Mouse (Mus musculus) adrenal gland, postnatal 36 days (tissue): ENCODE measurements around the gene Pdzd7. TPM values are rescaled to one million over a fixed set of nuclear protein-coding genes. Genes with fewer than 3 reads are reported as not detected.

ENCODE experiments used
- DNase-seq, 2 experiments: peaks; one replicate each; pipeline ENCODE4 v3.0.0; 2021; ENCODE audit warnings: mixed read lengths in 1 of 2
- total RNA-seq, 2 experiments: library from RNA; stranded (reverse); gene quantifications; 2 replicates each; pipeline ENCODE4 v1.2.3; 2021

Gene Pdzd7
- total RNA-seq, 2 experiments from 2014 or later = 0.13 to 0.23 TPM

DNA sequence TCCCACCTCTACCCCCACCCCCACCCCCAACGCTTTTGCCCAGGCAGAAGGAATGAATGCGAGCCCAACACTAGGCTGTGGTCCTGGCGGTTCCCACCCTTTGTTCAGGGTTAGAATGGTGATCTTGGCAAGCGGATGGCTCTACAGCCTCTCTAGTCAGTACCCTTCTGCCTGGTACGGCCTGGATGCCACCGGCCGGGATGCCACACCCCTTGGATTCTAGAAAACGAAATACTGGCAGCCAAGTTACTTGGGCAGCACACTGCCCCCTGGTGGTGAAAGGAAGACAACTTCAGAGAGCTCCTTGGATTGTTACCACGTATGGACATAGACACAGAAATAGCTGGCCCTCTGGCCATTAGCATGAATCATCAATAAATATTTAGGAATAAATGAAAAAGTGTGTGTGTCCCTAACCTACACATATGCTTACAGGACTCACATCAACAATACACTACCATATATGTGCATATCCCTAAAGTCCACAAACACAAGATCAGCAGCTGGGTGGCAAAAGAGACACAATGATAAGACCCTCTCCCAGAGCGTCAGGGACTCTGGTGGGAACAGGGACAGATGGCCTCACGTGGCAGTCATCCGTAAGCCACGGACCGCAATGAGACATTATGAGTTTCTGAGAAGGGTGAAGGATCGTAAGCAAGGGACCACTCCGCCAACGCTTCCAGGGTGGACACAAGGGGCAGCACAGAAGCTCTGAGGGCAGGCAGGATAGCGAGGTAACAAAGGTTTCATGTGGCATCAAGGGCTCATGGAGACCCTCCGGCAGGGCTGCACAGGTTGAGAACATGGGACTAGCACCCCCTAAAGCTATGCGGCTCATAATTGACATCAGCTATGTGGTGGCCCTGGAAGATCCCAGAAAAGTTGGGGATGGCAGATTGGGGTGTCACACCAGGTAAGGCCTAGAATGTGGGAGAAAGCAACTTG, 14.5 kb downstream of the Pdzd7 start:
- peak; percentile 82 to 90 for DNase-seq

DNA sequence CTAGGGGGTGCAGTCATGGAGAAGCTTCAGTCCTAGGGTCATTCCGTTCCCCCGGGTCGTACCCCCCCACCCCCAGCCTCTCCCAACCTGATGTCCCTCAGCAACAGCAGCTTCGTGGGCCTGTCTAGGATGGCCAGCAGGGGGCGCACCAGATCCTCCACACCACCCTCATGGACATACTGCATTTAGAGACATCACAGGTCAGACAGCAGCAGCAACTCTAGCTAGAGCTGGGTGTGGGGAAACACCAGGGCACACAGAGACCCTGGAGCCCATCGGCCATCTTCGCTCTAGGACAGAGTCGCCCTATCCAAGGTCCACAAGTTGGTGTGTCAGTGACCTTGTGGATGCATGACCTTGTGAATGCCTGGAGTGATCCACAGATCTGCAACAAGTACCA, 15.4 kb downstream of the Pdzd7 start:
- DNase-seq = peak; percentile 72 to 81

DNA sequence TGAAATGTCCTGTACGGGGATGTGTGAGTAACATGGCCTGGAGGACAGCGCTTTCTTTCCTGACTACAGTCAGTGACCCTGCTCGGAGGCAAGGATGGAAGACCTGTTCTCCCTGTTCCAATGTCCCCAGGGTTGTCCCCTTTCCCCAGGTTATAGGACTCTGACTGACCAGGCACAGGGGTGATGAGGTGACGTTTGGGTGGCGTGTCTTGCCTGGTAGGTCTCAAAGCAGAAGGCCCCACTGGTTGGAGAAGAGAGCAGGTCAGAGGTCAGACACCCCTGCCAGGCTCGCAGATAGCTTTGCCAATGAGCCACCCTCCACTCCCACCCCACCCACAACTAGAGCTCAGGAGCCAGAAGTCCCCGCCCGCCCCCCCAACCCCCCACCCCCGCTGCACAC, 15.9 kb downstream of the Pdzd7 start:
- DNase-seq = no peak

GRCm38 (mm10) chr19:45028746-45029145, 16.8 kb downstream of the Pdzd7 start:
- no peak for DNase-seq

- DNase-seq = no peak
Measured at GRCm38 (mm10) chr19:45027848-45028247, 17.7 kb downstream of the Pdzd7 start.

DNA sequence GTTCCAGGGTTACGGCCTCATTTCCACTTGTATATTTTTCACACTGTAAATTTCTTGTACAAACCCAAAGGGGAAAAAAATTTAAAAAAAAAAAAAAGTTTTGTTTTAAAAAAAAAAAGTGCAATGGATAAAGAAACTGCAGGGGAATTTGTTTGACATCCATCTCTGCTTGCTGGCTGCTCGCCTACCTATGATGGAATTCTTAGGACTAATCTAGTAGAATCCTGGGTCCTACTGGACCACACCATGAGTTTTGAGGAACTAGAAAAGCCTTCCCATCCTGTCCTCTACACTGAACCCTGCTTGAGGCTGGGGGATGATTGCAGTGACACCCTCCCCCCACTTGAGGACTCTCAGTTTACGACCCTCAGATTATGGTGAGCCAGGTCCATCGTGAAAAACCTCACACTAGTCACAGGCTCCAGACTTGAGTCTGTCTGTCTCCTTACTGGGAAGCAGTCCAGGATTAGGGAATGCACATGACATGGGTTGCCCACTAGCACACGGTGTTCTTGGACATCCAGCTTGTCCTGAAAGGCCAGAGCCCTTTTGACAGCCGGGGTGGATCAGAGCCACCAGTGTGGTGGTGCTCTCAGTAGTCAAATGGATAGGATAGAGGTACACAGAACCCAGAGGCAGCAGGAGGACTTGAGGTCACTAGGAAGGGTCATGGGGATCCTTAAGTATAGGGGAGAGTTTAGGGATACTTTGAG, 18.4 kb downstream of the Pdzd7 start:
- no peak for DNase-seq

- DNase-seq = no peak
Measured at GRCm38 (mm10) chr19:45025937-45026568, 19.5 kb downstream of the Pdzd7 start.

DNA sequence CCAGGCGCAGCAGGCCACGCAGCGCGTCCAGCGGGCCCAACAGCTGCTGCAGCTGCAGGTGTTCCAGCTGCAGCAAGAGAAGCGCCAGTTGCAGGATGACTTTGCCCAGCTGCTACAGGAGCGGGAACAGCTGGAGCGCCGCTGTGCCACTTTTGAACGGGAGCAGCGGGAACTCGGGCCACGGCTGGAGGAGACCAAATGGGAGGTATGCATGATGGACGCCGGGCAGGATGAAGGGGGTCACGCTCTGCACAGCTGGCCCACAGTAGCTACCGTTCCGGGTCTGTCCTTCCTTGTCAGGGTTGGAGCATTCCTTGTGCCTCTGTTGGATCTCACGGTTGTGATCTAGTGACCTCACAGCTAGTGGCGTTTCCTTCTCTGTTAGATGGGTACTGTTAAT, 20.7 kb downstream of the Pdzd7 start:
- DNase-seq = no peak

GRCm38 (mm10) chr19:45023993-45024392, 21.5 kb downstream of the Pdzd7 start:
- DNase-seq = no peak

- DNase-seq = no peak
Measured at GRCm38 (mm10) chr19:45021362-45021761, 24.2 kb downstream of the Pdzd7 start.

GRCm38 (mm10) chr19:45020348-45020747, 25.2 kb downstream of the Pdzd7 start:
- peak; percentile 85 to 86 for DNase-seq

DNA sequence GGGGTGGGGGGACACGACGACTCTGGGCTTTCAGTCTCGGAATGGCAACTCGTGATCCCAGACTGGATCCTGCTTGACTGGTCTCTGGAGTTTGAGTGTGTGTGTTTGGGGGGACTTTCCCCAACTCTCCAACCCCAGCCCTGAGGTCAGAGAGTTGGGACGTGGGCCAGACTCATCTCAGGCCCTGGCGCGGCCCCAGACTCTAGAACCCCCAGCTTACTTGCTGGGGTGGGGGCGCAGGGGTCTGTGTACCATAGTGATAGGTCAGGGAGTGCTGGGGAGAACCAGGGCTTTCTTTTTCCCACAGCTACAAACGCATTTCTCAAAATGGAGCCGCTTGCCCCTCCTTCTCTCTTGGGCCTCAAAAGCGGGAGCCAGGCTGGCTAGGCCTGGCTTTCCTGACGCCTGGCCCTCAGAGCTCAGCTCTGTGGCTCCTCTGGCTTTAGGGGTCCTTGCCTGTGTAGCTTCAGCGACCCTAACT, 27.1 kb downstream of the Pdzd7 start:
- DNase-seq = peak in 1 of 2 experiments; percentile 49

- peak; percentile 95 to 96 for DNase-seq
Measured at GRCm38 (mm10) chr19:45017909-45018308, 27.6 kb downstream of the Pdzd7 start.

DNA sequence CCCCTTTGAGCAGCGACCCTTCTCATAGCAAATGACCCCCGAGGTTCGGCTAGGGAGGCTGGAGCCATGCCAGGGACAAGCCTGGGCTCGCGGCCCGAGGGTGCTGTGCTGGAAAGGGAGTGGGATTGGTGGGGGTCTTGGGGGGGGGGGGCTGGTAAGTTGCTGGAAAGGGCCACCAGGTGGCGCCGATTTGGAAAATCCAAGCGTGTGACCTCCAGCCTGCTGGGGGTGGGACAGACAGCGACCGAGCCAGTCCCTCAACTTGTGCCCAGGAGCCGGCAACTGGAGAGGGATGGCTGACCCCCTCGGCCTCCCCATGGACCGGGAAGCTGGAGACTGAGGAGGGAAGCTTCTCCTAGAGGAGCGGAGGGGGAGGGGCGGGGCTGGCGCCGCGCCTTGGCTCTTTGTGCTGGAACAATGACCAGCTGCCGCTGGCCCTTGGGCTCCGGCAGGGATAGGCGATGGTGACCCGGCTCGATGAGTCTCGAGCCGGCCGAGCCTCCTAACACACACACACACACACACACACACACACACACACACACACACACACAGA, 28.2 kb downstream of the Pdzd7 start:
- DNase-seq = peak; percentile 81 to 87

- peak; percentile 87 to 90 for DNase-seq
Measured at GRCm38 (mm10) chr19:45016341-45017215, 28.9 kb downstream of the Pdzd7 start.

DNA sequence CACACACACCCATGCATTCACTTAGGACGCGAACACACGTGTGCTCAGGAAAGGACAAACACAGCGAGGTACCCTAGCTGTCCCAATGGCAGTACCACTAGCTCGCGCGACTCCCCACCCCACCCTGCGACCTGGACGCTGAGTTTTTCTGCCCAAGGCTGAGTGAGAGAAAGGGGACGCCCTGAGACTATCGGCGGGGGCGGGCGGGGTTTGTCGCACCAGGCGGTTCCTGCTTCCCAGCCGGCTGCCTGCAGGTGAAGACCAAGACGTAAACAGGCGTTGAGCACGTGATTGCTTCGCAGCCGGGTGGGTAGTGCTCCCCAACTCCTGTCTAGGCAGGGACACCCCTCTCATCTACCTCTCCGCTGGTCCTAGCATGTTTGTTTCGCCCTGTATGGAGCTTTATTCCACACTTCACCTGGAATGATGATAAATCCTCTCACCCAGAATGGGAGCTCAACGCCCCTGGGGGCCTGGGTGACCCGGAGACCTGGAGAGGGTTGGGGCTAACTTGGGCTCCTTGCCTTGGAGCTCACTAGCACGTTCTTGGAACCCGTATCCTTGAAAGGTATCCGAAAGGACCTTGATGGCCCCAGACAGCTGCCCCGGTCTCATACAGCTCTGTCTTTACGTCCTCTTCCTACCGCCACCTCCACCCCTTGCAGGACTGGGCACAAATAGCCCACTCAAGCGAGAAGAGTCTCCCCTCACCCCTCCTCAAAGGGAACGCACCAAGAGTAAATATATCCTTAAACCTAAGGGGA, 29.8 kb downstream of the Pdzd7 start:
- DNase-seq = peak; percentile 74 to 85

DNA sequence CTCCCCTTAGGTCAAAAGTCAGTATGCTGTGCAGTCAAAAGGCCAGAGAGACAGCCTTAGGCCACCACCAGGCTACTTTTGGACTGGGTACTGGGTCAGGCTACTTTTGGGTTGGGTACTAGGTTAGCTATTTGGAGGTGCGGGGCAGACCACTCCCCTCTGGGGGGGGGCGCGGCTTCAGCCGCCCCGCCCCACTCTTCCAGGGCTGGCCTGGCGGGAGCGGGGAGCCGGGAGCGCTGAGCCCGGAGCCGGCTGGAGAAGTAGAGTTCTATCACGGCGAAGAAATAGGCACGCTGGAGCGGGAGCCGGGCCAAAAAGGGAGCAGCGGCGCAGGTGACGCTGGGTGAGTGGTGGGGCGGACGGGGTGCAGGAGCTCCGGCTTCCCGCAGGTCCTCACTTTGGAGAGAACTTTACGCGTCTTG, 30.5 kb downstream of the Pdzd7 start:
- DNase-seq = peak; percentile 76 to 89

DNA sequence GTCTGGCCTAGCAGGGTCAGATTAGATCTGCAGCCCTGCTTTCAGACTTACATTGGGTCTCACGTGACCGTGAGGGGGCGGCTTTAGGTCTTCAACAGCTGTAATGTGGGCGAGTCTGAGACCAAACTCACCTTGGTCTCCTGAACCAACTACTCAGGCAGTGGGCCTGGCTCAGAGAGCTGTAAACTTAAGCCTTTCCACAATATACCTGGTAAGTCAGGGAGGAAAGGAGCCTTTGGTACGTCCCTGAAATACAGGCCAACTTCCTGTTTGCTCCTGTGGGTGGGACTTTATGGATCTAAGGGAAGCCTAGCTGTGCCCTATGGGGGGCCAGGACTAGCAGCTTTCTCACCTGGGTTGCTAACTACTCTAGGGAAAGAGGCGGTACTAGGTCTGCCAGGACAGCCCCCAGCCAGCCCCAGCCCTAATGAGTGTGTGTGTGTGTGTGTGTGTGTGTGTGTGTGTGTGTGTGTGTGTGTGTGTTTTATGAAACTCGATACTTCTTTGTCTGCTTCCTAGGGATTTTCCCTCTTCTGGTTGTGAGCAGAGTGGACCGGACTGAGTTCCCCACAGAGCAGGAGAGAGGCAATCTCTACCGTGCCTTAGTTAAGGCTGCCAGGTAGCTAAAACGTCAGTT, 31.1 kb downstream of the Pdzd7 start, which contains the start of gene Lzts2:
Gene Lzts2 (plus strand): TSS at position 80 of the 637 bp plus-strand sequence.
- DNase-seq = peak in 1 of 2 experiments; percentile 8

DNA sequence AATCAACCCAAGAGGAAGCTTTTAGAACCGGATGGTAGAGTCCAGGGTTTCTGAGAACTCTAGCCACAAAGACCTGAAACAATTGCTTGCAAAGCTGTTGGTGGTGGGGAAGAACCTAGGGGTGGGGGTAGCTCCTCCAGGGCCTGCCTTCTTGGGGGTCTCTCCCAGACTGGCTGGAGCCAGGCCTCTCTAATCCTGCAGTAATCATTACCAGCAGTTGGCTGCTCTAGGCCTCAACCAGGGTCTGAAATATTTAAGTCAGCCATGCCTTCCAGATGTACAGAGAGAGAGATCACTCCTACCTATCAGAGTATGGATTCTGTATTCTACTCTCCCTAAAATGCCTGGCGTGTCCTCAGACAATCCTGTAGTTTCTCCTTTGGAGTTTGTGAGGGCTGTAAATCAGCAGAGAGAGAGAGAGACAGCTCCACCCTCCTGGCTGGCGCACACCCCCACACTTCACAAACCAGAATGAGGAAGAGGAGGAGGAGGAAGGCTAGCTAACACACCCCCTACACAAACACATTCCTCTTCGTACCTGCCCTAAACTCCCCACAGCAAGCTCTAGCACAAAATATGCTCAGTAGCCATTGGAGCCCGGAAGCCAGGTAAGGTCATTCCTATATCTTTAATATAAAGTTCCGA, 31.8 kb downstream of the Pdzd7 start:
- DNase-seq = peak in 1 of 2 experiments; percentile 2
